Comparison of ENCODE assay signal across 8 mouse cellular contexts in the genomic region with DNA sequence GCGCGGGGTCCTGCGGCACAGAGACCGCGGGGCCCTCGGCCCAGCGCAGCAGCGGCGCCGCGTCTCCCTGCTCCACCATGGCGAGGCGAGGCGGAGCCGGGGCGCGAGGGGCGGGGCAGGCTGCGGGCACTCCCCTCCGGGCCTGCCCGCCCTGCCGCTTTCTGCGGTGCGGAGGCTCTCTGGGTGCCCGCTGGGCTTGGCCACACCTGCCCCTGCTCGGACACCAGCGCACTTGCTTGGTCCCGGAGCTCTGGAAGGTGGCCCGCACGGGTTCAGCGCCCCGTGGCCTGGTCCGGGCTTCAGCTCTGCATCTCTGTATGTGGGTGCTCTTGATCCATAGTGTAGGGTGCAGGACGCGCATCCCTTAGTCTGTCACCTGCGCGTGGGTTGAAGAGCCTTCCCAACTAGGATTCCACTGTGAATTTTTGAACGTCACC. TPM values are rescaled to one million over a fixed set of nuclear protein-coding genes. Genes with fewer than 3 reads are reported as not detected.
DNase-seq lines count a peak whose midpoint lies in the region; ATAC-seq and TF ChIP-seq lines count a peak whose summit lies in the region.

A gene (minus strand): TSS at position 89 of the 437 bp plus-strand sequence.

- no peak for TF ChIP-seq CTCF in liver, embryonic 14.5 days (IDR thresholded peaks at IDR 0.05; ENCODE audit: low read depth)
- no peak for TF ChIP-seq CTCF in stomach, postnatal 0 days (IDR thresholded peaks at IDR 0.05; ENCODE audit: low read depth)

- H3K4me1 ChIP-seq in embryonic facial prominence, embryonic 15.5 days = peaks cover 16% of the 10 kb centered on the region
- peaks cover 10% of the 10 kb centered on the region; the same call in 1 of the 2 replicates for H3K4me1 ChIP-seq in heart, embryonic 13.5 days
- no peaks in the 10 kb centered on the region for H3K4me1 ChIP-seq in liver, embryonic 14.5 days (replicated peaks; ENCODE audit: control insufficient read depth in 2 of 2, insufficient read depth in 2 of 2, low read length in 1 of 2)
- peaks cover 11% of the 10 kb centered on the region; the same call in 1 of the 2 replicates for H3K4me1 ChIP-seq in neural tube, embryonic 12.5 days
- no peaks in the 10 kb centered on the region for H3K4me1 ChIP-seq in stomach, postnatal 0 days (replicated peaks; ENCODE audit: control insufficient read depth, insufficient read depth)

- H3K4me2 ChIP-seq in embryonic facial prominence, embryonic 15.5 days (replicated peaks) = peak within 1 kb of the TSS; percentile 89
- peak within 1 kb of the TSS; percentile 87 for H3K4me2 ChIP-seq in heart, embryonic 13.5 days
- H3K4me2 ChIP-seq in liver, embryonic 14.5 days (ENCODE audit: low read depth) = peak within 1 kb of the TSS; percentile 83
- H3K4me2 ChIP-seq in neural tube, embryonic 12.5 days (replicated peaks) = peak within 1 kb of the TSS; percentile 82
- H3K4me2 ChIP-seq in stomach, postnatal 0 days (replicated peaks; ENCODE audit: low read depth) = peak within 1 kb of the TSS; percentile 95

- TF ChIP-seq EP300 in liver, embryonic 14.5 days (IDR thresholded peaks at IDR 0.05; ENCODE audit: low read depth) = no peak
- TF ChIP-seq EP300 in stomach, postnatal 0 days (optimal IDR thresholded peaks at IDR 0.05) = no peak

- no peaks in the 10 kb centered on the region for H3K9me3 ChIP-seq in embryonic facial prominence, embryonic 15.5 days (replicated peaks)
- no peaks in the 10 kb centered on the region for H3K9me3 ChIP-seq in heart, embryonic 13.5 days
- H3K9me3 ChIP-seq in liver, embryonic 14.5 days (ENCODE audit: control insufficient read depth, low read length) = no peaks in the 10 kb centered on the region
- no peaks in the 10 kb centered on the region for H3K9me3 ChIP-seq in neural tube, embryonic 12.5 days
- H3K9me3 ChIP-seq in stomach, postnatal 0 days (ENCODE audit: control insufficient read depth, low read length) = no peaks in the 10 kb centered on the region

- H3K27ac ChIP-seq in embryonic facial prominence, embryonic 15.5 days (replicated peaks) = peak within 1 kb of the TSS; percentile 48; the same call in 1 of the 2 replicates
- H3K27ac ChIP-seq in heart, embryonic 13.5 days (replicated peaks) = peak within 1 kb of the TSS; percentile 32; the same call in 1 of the 2 replicates
- no peak within 1 kb of the TSS for H3K27ac ChIP-seq in liver, embryonic 14.5 days
- peak within 1 kb of the TSS; percentile 79 for H3K27ac ChIP-seq in neural tube, embryonic 12.5 days
- H3K27ac ChIP-seq in stomach, postnatal 0 days (replicated peaks) = peak within 1 kb of the TSS; percentile 45

- DNase-seq in 416B (ENCODE audit: low read depth) = peak; percentile 56
- peak; percentile 93 to 96 for DNase-seq in adrenal gland, postnatal 36 days
- DNase-seq in kidney, postnatal 10 days = peak; percentile 90
- DNase-seq in liver, embryonic 14.5 days (ENCODE audit: low read depth in 3 of 3, low spot score in 3 of 3) = peak in 2 of 3 experiments; percentile 20 to 28
- DNase-seq in stomach, postnatal 0 days (ENCODE audit: low spot score) = peak; percentile 90

- under 1% methylated on average over 38 of the region's 38 CpGs for whole genome bisulfite sequencing in embryonic facial prominence, embryonic 15.5 days
- WGBS in heart, embryonic 13.5 days = under 1% methylated on average over 38 of the region's 38 CpGs
- WGBS in liver, embryonic 14.5 days (ENCODE audit: insufficient replicate concordance) = 2% methylated on average over 35 of the region's 38 CpGs
- under 1% methylated on average over 38 of the region's 38 CpGs for WGBS in neural tube, embryonic 12.5 days
- under 1% methylated on average over 38 of the region's 38 CpGs for WGBS in stomach, postnatal 0 days

- ATAC-seq in embryonic facial prominence, embryonic 15.5 days (ENCODE audit: insufficient number of reproducible peaks, low FRiP score, low TSS enrichment, low read depth) = peak; percentile 90
- ATAC-seq in heart, embryonic 13.5 days (ENCODE audit: extremely low read depth, insufficient number of reproducible peaks, low FRiP score, low TSS enrichment) = peak; percentile 84
- ATAC-seq in liver, embryonic 14.5 days (ENCODE audit: insufficient read depth) = peak; percentile 83
- ATAC-seq in neural tube, embryonic 12.5 days (ENCODE audit: low FRiP score, low read depth) = peak; percentile 90
- ATAC-seq in stomach, postnatal 0 days (ENCODE audit: low FRiP score, low TSS enrichment) = peak; percentile 91

- peak within 1 kb of the TSS; percentile 84 for H3K4me3 ChIP-seq in embryonic facial prominence, embryonic 15.5 days (replicated peaks)
- H3K4me3 ChIP-seq in heart, embryonic 13.5 days = peak within 1 kb of the TSS; percentile 86
- H3K4me3 ChIP-seq in liver, embryonic 14.5 days (ENCODE audit: insufficient read depth in 1 of 2, low read depth in 2 of 2, low read length in 2 of 2) = peak within 1 kb of the TSS; percentile 63 to 64
- peak within 1 kb of the TSS; percentile 81 for H3K4me3 ChIP-seq in neural tube, embryonic 12.5 days
- H3K4me3 ChIP-seq in stomach, postnatal 0 days (ENCODE audit: low read depth, low read length) = peak within 1 kb of the TSS; percentile 88

- H3K9ac ChIP-seq in embryonic facial prominence, embryonic 15.5 days = peak within 1 kb of the TSS; percentile 59
- H3K9ac ChIP-seq in heart, embryonic 13.5 days = peak within 1 kb of the TSS; percentile 90
- peak within 1 kb of the TSS; percentile 51 for H3K9ac ChIP-seq in liver, embryonic 14.5 days (replicated peaks)
- H3K9ac ChIP-seq in neural tube, embryonic 12.5 days = peak within 1 kb of the TSS; percentile 84
- H3K9ac ChIP-seq in stomach, postnatal 0 days (ENCODE audit: low read length) = peak within 1 kb of the TSS; percentile 79

- peaks cover 28% of the 10 kb centered on the region for H3K27me3 ChIP-seq in embryonic facial prominence, embryonic 15.5 days
- peaks cover 43% of the 10 kb centered on the region for H3K27me3 ChIP-seq in heart, embryonic 13.5 days (replicated peaks)
- peaks cover 25% of the 10 kb centered on the region for H3K27me3 ChIP-seq in liver, embryonic 14.5 days (ENCODE audit: control insufficient read depth, insufficient read depth, low read length)
- H3K27me3 ChIP-seq in neural tube, embryonic 12.5 days (replicated peaks) = no peaks in the 10 kb centered on the region; the same call in 1 of the 2 replicates
- no peaks in the 10 kb centered on the region for H3K27me3 ChIP-seq in stomach, postnatal 0 days (ENCODE audit: control insufficient read depth, insufficient read depth, low read length)

- no peaks in the 10 kb centered on the region for H3K36me3 ChIP-seq in embryonic facial prominence, embryonic 15.5 days
- H3K36me3 ChIP-seq in heart, embryonic 13.5 days = no peaks in the 10 kb centered on the region
- H3K36me3 ChIP-seq in liver, embryonic 14.5 days (replicated peaks; ENCODE audit: control insufficient read depth, insufficient read depth, low read depth) = no peaks in the 10 kb centered on the region
- H3K36me3 ChIP-seq in neural tube, embryonic 12.5 days = no peaks in the 10 kb centered on the region
- no peaks in the 10 kb centered on the region for H3K36me3 ChIP-seq in stomach, postnatal 0 days (ENCODE audit: control insufficient read depth, insufficient read depth, low read length)

RNA-seq across cellular contexts. Expression of the gene that starts here (rescaled TPM):
- total RNA-seq in adrenal gland, postnatal 36 days (2021) = 10 to 100 TPM; 11.9 to 15.4 TPM
- polyA plus RNA-seq in embryonic facial prominence, embryonic 15.5 days (2015; fragmentation: Nextera tagmentation; extraction: Ambion mirVana) = 8.0 and 10.7 TPM in 2 replicates
- 3.1 and 3.2 TPM in 2 replicates for polyA plus RNA-seq in heart, embryonic 13.5 days (2015; fragmentation: Nextera tagmentation; extraction: Ambion mirVana)
- polyA plus RNA-seq in liver, embryonic 14.5 days (2012; rRNA removed) = 0.35 and 0.57 TPM in 2 replicates
- 0.67 and 2.7 TPM in 2 replicates for polyA plus RNA-seq in liver, embryonic 14.5 days (2014; fragmentation: Nextera tagmentation; extraction: Ambion mirVana)
- polyA plus RNA-seq in neural tube, embryonic 12.5 days (2016; fragmentation: Nextera tagmentation; extraction: Ambion mirVana) = 16.5 and 21.7 TPM in 2 replicates
- 11.0 TPM in 2 replicates for polyA plus RNA-seq in stomach, postnatal 0 days (2015; fragmentation: Nextera tagmentation; extraction: Ambion mirVana)

Comparison
In these comparisons a context has a peak if more than half of its experiments do, and no peak if none do; other contexts are left out.
1. DNase-seq: peak in every context shown above with its lines; median percentile 94 in adrenal gland, postnatal 36 days; 90 in kidney, postnatal 10 days; 90 in stomach, postnatal 0 days; 56 in 416B; 24 in liver, embryonic 14.5 days.